Mouse (Mus musculus): ENCODE measurements around the gene Efhd2.
A peak's percentile ranks its signal among the peaks of the same experiment; 100 is the strongest.

DNA sequence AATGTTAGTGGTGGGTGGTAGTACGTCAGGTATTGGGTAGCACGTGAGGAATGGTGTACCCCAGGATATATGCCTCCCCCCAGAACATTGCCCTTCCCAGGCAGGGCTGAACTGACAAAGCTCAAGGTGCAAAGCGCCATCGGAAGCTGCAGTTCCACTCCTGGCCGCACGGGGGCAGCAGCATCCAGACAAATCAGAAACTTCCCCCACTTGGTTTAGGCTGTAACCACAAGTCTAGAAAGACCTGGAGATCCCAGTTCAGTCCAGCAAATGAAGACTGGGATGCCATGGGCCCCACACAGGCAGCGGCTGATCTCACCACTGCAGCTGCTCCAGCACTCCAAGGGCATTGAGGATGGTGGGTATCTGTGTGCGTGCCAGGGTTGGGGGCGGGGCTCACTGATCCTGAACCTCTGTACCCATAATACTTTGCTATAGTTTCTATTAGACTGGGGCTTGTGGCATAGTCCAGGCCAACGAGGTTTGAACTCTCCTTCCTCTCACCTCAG, 17.2 kb downstream of the Efhd2 start:
- TF ChIP-seq CTCF (IDR thresholded peaks at IDR 0.05) (peak; percentile 99), POLR2A (IDR thresholded peaks at IDR 0.05; ENCODE audit: insufficient read depth, low read depth, low read length) (no peak), EP300 (IDR thresholded peaks at IDR 0.05; ENCODE audit: insufficient read depth, low read depth, low read length) (peak; percentile 94)

Data from heart, adult 2 months (tissue).